Mouse (Mus musculus): ENCODE data around the gene Dapk3. TPM values are rescaled to one million over a fixed set of nuclear protein-coding genes. Genes with fewer than 3 reads are reported as not detected.
A peak's percentile ranks its signal among the peaks of the same experiment; 100 is the strongest.
"Not testable (repeated sequence)": the region's sequence is repeated elsewhere in the genome, so short reads cannot be mapped to it uniquely, and the experiment has no call there.

The Dapk3 gene
- polyA plus RNA-seq, 1 experiment from 2014 or later, result 56.4 TPM

- Histone ChIP-seq H3K4me1 (ENCODE audit: control insufficient read depth, insufficient read depth, low read length) (peaks cover 17% of the 10 kb centered on the region), H3K4me2 (ENCODE audit: low read depth) (peak overlapping the region; percentile 21; the same call in 1 of the 2 replicates), H3K9me3 (ENCODE audit: control insufficient read depth, low read length) (no peaks in the 10 kb centered on the region), H3K27ac (ENCODE audit: low read depth, low read length) (peak overlapping the region; percentile 85), H3K4me3 (ENCODE audit: low read depth, low read length) (no peak overlapping the region), H3K36me3 (ENCODE audit: control insufficient read depth, insufficient read depth, low read length) (peaks cover 16% of the 10 kb centered on the region), H3K9ac (ENCODE audit: low read length) (no peak overlapping the region; the same call in 1 of the 2 replicates), H3K27me3 (ENCODE audit: control insufficient read depth, insufficient read depth, low read length) (no peaks in the 10 kb centered on the region)
- WGBS, result 64% methylated on average over 2 of the region's 2 CpGs
- ATAC-seq (ENCODE audit: insufficient read depth, low FRiP score, low TSS enrichment), result peak; percentile 15; the same call in 1 of the 2 replicates
- DNase-seq (ENCODE audit: low spot score), result no peak
These were observed 20.5 kb upstream of the Dapk3 start for GRCm38 (mm10) chr10:81162318-81162652.

- DNase-seq (ENCODE audit: low spot score) (no peak), ATAC-seq (ENCODE audit: insufficient read depth, low FRiP score, low TSS enrichment) (no peak)
- Histone ChIP-seq H3K36me3 (ENCODE audit: control insufficient read depth, insufficient read depth, low read length) (peaks cover 6% of the 10 kb centered on the region), H3K9ac (ENCODE audit: low read length) (no peak overlapping the region), H3K9me3 (ENCODE audit: control insufficient read depth, low read length) (no peaks in the 10 kb centered on the region), H3K27me3 (ENCODE audit: control insufficient read depth, insufficient read depth, low read length) (no peaks in the 10 kb centered on the region), H3K4me2 (ENCODE audit: low read depth) (no peak overlapping the region; the same call in 1 of the 2 replicates), H3K4me3 (ENCODE audit: low read depth, low read length) (no peak overlapping the region), H3K27ac (ENCODE audit: low read depth, low read length) (no peak overlapping the region), H3K4me1 (ENCODE audit: control insufficient read depth, insufficient read depth, low read length) (peaks cover 24% of the 10 kb centered on the region)
- 61% methylated on average over 8 of the region's 8 CpGs for WGBS
These were observed 17.7 kb upstream of the Dapk3 start for GRCm38 (mm10) chr10:81165118-81165517.

GRCm38 (mm10) chr10:81167200-81168086, 15.4 kb upstream of the Dapk3 start, which contains the start of gene Pias4:
TSS of gene Pias4 (minus strand) at chr10:81167923.
- H3K4me1 ChIP-seq (ENCODE audit: control insufficient read depth, insufficient read depth, low read length), result peaks cover 20% of the 10 kb centered on the region
- H3K27me3 ChIP-seq (ENCODE audit: control insufficient read depth, insufficient read depth, low read length), result no peaks in the 10 kb centered on the region
- ATAC-seq (ENCODE audit: insufficient read depth, low FRiP score, low TSS enrichment) (peak; percentile 83), DNase-seq (ENCODE audit: low spot score) (peak; percentile 100)
- H3K27ac ChIP-seq (ENCODE audit: low read depth, low read length), result peak within 1 kb of the TSS; percentile 64
- H3K4me3 ChIP-seq (ENCODE audit: low read depth, low read length), result peak within 1 kb of the TSS; percentile 96
- H3K9me3 ChIP-seq (ENCODE audit: control insufficient read depth, low read length), result no peaks in the 10 kb centered on the region
- under 1% methylated on average over 53 of the region's 64 CpGs for WGBS
- peaks cover 4% of the 10 kb centered on the region; the same call in 1 of the 2 replicates for H3K36me3 ChIP-seq (ENCODE audit: control insufficient read depth, insufficient read depth, low read length)
- H3K4me2 ChIP-seq (ENCODE audit: low read depth), result peak within 1 kb of the TSS; percentile 91
- peak within 1 kb of the TSS; percentile 78 for H3K9ac ChIP-seq (ENCODE audit: low read length)

GRCm38 (mm10) chr10:81168087-81168431, 14.7 kb upstream of the Dapk3 start:
- Histone ChIP-seq H3K36me3 (ENCODE audit: control insufficient read depth, insufficient read depth, low read length) (peaks cover 4% of the 10 kb centered on the region; the same call in 1 of the 2 replicates), H3K9me3 (ENCODE audit: control insufficient read depth, low read length) (no peaks in the 10 kb centered on the region), H3K4me1 (ENCODE audit: control insufficient read depth, insufficient read depth, low read length) (peaks cover 17% of the 10 kb centered on the region), H3K27ac (ENCODE audit: low read depth, low read length) (peak overlapping the region; percentile 56), H3K9ac (ENCODE audit: low read length) (peak overlapping the region; percentile 41; the same call in 1 of the 2 replicates), H3K4me2 (ENCODE audit: low read depth) (peak overlapping the region; percentile 53), H3K27me3 (ENCODE audit: control insufficient read depth, insufficient read depth, low read length) (no peaks in the 10 kb centered on the region), H3K4me3 (ENCODE audit: low read depth, low read length) (peak overlapping the region; percentile 96)
- WGBS, result 14% methylated on average over 5 of the region's 5 CpGs
- ATAC-seq (ENCODE audit: insufficient read depth, low FRiP score, low TSS enrichment), result peak; percentile 74
- no peak for DNase-seq (ENCODE audit: low spot score)

- H3K4me1 ChIP-seq (ENCODE audit: control insufficient read depth, insufficient read depth, low read length), result peaks cover 19% of the 10 kb centered on the region
- H3K27ac ChIP-seq (ENCODE audit: low read depth, low read length), result peak overlapping the region; percentile 56
- peak; percentile 80 for DNase-seq (ENCODE audit: low spot score)
- 5% methylated on average over 29 of the region's 29 CpGs for WGBS
- ATAC-seq (ENCODE audit: insufficient read depth, low FRiP score, low TSS enrichment), result peak; percentile 43; the same call in 1 of the 2 replicates
- H3K9me3 ChIP-seq (ENCODE audit: control insufficient read depth, low read length), result no peaks in the 10 kb centered on the region
- H3K27me3 ChIP-seq (ENCODE audit: control insufficient read depth, insufficient read depth, low read length), result no peaks in the 10 kb centered on the region
- H3K4me3 ChIP-seq (ENCODE audit: low read depth, low read length), result peak overlapping the region; percentile 96
- H3K4me2 ChIP-seq (ENCODE audit: low read depth), result peak overlapping the region; percentile 53
- H3K9ac ChIP-seq (ENCODE audit: low read length), result peak overlapping the region; percentile 45
- peaks cover 4% of the 10 kb centered on the region; the same call in 1 of the 2 replicates for H3K36me3 ChIP-seq (ENCODE audit: control insufficient read depth, insufficient read depth, low read length)
These were observed 14.1 kb upstream of the Dapk3 start for GRCm38 (mm10) chr10:81168521-81169244.

- H3K36me3 ChIP-seq (ENCODE audit: control insufficient read depth, insufficient read depth, low read length); DNase-seq (ENCODE audit: low spot score); H3K27ac ChIP-seq (ENCODE audit: low read depth, low read length); H3K4me3 ChIP-seq (ENCODE audit: low read depth, low read length); H3K27me3 ChIP-seq (ENCODE audit: control insufficient read depth, insufficient read depth, low read length); H3K9ac ChIP-seq (ENCODE audit: low read length); ATAC-seq (ENCODE audit: insufficient read depth, low FRiP score, low TSS enrichment); H3K9me3 ChIP-seq (ENCODE audit: control insufficient read depth, low read length); H3K4me2 ChIP-seq (ENCODE audit: low read depth): not testable (repeated sequence)
- H3K4me1 ChIP-seq (ENCODE audit: control insufficient read depth, insufficient read depth, low read length), result peaks cover 19% of the 10 kb centered on the region
- 69% methylated on average over 6 of the region's 14 CpGs for WGBS
These were observed 13.3 kb upstream of the Dapk3 start for GRCm38 (mm10) chr10:81169411-81169900.

GRCm38 (mm10) chr10:81173132-81173531, 9.7 kb upstream of the Dapk3 start:
- WGBS, result 8% methylated on average over 21 of the region's 21 CpGs
- H3K4me2 ChIP-seq (ENCODE audit: low read depth), result peak overlapping the region; percentile 21
- peaks cover 6% of the 10 kb centered on the region for H3K36me3 ChIP-seq (ENCODE audit: control insufficient read depth, insufficient read depth, low read length)
- H3K9me3 ChIP-seq (ENCODE audit: control insufficient read depth, low read length), result no peaks in the 10 kb centered on the region
- ATAC-seq (ENCODE audit: insufficient read depth, low FRiP score, low TSS enrichment), result no peak
- H3K9ac ChIP-seq (ENCODE audit: low read length), result peak overlapping the region; percentile 20; the same call in 1 of the 2 replicates
- no peak overlapping the region for H3K4me3 ChIP-seq (ENCODE audit: low read depth, low read length)
- H3K4me1 ChIP-seq (ENCODE audit: control insufficient read depth, insufficient read depth, low read length), result peaks cover 20% of the 10 kb centered on the region
- DNase-seq (ENCODE audit: low spot score), result peak; percentile 91
- peak overlapping the region; percentile 73 for H3K27ac ChIP-seq (ENCODE audit: low read depth, low read length)
- H3K27me3 ChIP-seq (ENCODE audit: control insufficient read depth, insufficient read depth, low read length), result no peaks in the 10 kb centered on the region

GRCm38 (mm10) chr10:81174617-81175344, 8.0 kb upstream of the Dapk3 start:
- H3K4me1 ChIP-seq (ENCODE audit: control insufficient read depth, insufficient read depth, low read length), result peaks cover 13% of the 10 kb centered on the region
- peak overlapping the region; percentile 74 for H3K9ac ChIP-seq (ENCODE audit: low read length)
- WGBS, result 1% methylated on average over 29 of the region's 29 CpGs
- peak overlapping the region; percentile 34 for H3K4me3 ChIP-seq (ENCODE audit: low read depth, low read length)
- H3K4me2 ChIP-seq (ENCODE audit: low read depth), result peak overlapping the region; percentile 63
- ATAC-seq (ENCODE audit: insufficient read depth, low FRiP score, low TSS enrichment), result peak; percentile 65
- DNase-seq (ENCODE audit: low spot score), result peak; percentile 93
- H3K27ac ChIP-seq (ENCODE audit: low read depth, low read length), result peak overlapping the region; percentile 85
- no peaks in the 10 kb centered on the region for H3K9me3 ChIP-seq (ENCODE audit: control insufficient read depth, low read length)
- no peaks in the 10 kb centered on the region for H3K27me3 ChIP-seq (ENCODE audit: control insufficient read depth, insufficient read depth, low read length)
- peaks cover 20% of the 10 kb centered on the region for H3K36me3 ChIP-seq (ENCODE audit: control insufficient read depth, insufficient read depth, low read length)

Data from neural tube, embryonic 11.5 days (tissue).